Mouse (Mus musculus): ENCODE results near the gene D430042O09Rik.

DNA sequence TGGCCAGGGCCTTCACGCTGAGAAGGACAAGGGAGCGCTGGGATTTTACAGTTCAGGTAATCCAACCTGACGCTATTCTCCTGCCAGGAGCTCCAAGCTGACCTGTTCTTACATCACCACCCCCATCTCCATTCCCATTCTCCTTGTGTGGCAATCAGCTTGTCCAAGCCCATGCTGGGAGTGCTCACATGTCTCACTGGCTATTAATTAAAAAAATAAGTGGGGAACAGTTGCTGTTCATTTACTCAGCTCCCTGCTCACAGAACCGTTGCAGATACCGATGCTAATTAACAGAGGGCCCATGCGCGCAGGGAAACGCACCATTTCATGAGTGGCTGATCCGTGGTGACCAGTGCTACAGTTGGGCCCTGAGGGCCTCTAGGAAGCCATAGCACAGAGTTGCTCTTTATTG is 110.6 kb downstream of the D430042O09Rik start:
- TF ChIP-seq POLR2A (IDR thresholded peaks at IDR 0.05; ENCODE audit: extremely low read depth, insufficient read depth, low read length) (no peak), CTCF (IDR thresholded peaks at IDR 0.05; ENCODE audit: low read depth, low read length) (no peak)

All from liver, adult 2 months (tissue).